Mouse (Mus musculus): Measurements from ENCODE around the gene Ccnl1. TPM values are rescaled to one million over a fixed set of nuclear protein-coding genes. Genes with fewer than 3 reads are reported as not detected.

Ccnl1 gene
- 10 to 100 TPM; 12.6 to 14.4 TPM for total RNA-seq (2021)
- long read RNA-seq, experiment 1, transcript Ccnl1-201 (11 exons, 2,169 nt), result major isoform, 9 of 12 reads
- long read RNA-seq, experiment 1, partial matches to known transcripts, result 0 of 12 reads
- long read RNA-seq, experiment 1, other reads (novel, unspliced or antisense), result 1 of 12 reads
- long read RNA-seq, experiment 2, partial matches to known transcripts, result 0 of 5 reads
- long read RNA-seq, experiment 2, other reads (novel, unspliced or antisense), result 1 of 5 reads

GRCm38 (mm10) chr3:65958102-65958839 is at the start of gene Ccnl1:
Gene Ccnl1, minus strand, starts transcription at chr3:65958249.
- DNase-seq (ENCODE audit: low spot score), result peak; percentile 96

GRCm38 (mm10) chr3:66004989-66005388 is 46.9 kb upstream of the Ccnl1 start:
- DNase-seq (ENCODE audit: low spot score), result no peak

- DNase-seq (ENCODE audit: low spot score), result no peak
These were observed 46.3 kb upstream of the Ccnl1 start for GRCm38 (mm10) chr3:66004220-66004951.

GRCm38 (mm10) chr3:66000400-66000799 is 42.4 kb upstream of the Ccnl1 start:
- DNase-seq (ENCODE audit: low spot score), result no peak

- no peak for DNase-seq (ENCODE audit: low spot score)
These were observed 39.4 kb upstream of the Ccnl1 start for GRCm38 (mm10) chr3:65997360-65998008.

- no peak for DNase-seq (ENCODE audit: low spot score)
These were observed 34.6 kb upstream of the Ccnl1 start for GRCm38 (mm10) chr3:65992395-65993340.

- DNase-seq (ENCODE audit: low spot score), result peak; percentile 62
These were observed 33.1 kb upstream of the Ccnl1 start for GRCm38 (mm10) chr3:65990957-65991646.

GRCm38 (mm10) chr3:65990524-65990923 is 32.5 kb upstream of the Ccnl1 start:
- no peak for DNase-seq (ENCODE audit: low spot score)

GRCm38 (mm10) chr3:65988711-65989495 is 30.9 kb upstream of the Ccnl1 start:
- no peak for DNase-seq (ENCODE audit: low spot score)

- no peak for DNase-seq (ENCODE audit: low spot score)
These were observed 18.2 kb upstream of the Ccnl1 start for GRCm38 (mm10) chr3:65976296-65976695.

GRCm38 (mm10) chr3:65975317-65975716 is 17.3 kb upstream of the Ccnl1 start:
- peak; percentile 24 for DNase-seq (ENCODE audit: low spot score)

GRCm38 (mm10) chr3:65974232-65975058 is 16.4 kb upstream of the Ccnl1 start:
- DNase-seq (ENCODE audit: low spot score), result peak; percentile 99

- no peak for DNase-seq (ENCODE audit: low spot score)
These were observed 15.6 kb upstream of the Ccnl1 start for GRCm38 (mm10) chr3:65973501-65974231.

- DNase-seq (ENCODE audit: low spot score), result no peak
These were observed 11.1 kb upstream of the Ccnl1 start for GRCm38 (mm10) chr3:65969196-65969595.

- DNase-seq (ENCODE audit: low spot score), result no peak
These were observed 8.3 kb upstream of the Ccnl1 start for GRCm38 (mm10) chr3:65966360-65966759.

GRCm38 (mm10) chr3:65962270-65962930 is 4.4 kb upstream of the Ccnl1 start:
- no peak for DNase-seq (ENCODE audit: low spot score)
